Mouse (Mus musculus): ENCODE measurements at regions not wholly inside any gene's neighbourhood (a gene's known extent, or its start where the extent isn't known, plus 50 kb on each side); places are given as distances from the start of the nearest gene placed in this dataset.
"Not testable (repeated sequence)": the region's sequence is repeated elsewhere in the genome, so short reads cannot be mapped to it uniquely, and the experiment has no call there.

- not testable (repeated sequence) for DNase-seq
Observed at GRCm38 (mm10) chr12:117327086-117327485, 189.2 kb upstream of the Rapgef5 start.

- DNase-seq = no peak
Observed at GRCm38 (mm10) chr12:117330418-117330817, 185.9 kb upstream of the Rapgef5 start.

- DNase-seq = no peak
Observed at GRCm38 (mm10) chr12:117336856-117337255, 179.4 kb upstream of the Rapgef5 start.

DNA sequence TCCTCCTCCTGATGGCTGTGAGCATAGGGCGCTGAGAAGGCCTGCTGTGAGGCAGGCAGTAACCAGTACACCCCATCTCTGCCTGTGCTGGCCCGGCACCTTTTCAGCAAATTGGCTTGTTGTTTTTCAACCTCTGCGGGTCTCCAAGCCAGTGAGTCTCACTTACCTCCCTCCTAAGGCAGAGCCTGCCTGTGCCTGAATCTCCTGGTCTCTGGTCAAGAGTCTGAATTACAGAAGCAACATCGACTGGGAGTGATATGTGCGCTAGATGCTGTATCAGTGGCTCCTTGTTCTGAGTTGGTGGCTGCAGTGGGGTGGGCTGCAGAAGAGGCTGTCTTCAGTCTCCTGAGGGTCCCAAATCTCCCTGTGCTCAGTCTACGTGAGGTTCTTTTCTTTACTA is 174.0 kb upstream of the Rapgef5 start:
- no peak for DNase-seq

DNA sequence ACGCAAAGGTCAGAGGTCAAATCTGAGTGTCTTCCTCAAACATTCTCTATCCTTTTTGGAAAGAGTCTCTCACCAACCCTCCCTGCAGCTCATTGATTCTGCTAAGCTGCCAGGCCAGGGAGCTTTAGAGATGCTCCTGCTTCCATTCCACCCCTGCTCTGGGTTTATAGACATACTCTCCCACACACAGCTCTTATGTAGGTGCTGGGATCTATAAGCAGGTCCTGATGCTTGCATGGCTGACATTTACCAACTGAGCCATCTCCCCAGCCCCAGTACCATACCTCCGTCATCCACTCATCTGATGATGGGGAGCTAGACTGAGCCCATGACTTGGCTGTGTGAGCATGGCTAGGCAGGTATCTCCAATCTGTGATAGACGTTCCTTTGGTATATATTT is 173.2 kb upstream of the Rapgef5 start:
- DNase-seq = no peak

DNA sequence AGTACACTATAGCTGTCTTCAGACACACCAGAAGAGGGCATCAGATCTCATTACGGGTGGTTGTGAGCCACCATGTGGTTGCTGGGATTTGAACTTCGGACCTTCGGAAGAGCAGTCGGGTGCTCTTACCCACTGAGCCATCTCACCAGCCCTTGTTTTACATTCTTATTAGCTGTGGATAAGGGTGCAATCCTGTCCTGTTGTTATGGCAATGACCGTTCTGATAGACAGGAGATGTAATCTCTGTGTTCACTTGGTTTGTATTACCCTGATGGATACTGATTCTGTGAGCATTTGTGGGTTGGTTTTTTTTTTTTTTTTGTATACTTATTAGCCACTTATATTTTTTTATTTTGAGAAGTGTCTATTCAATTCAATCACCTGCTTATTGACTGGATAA is 172.7 kb upstream of the Rapgef5 start:
- DNase-seq = not testable (repeated sequence)

- DNase-seq = no peak
Observed at GRCm38 (mm10) chr12:117344266-117345087, 171.8 kb upstream of the Rapgef5 start.

GRCm38 (mm10) chr12:117345088-117345977 is 170.9 kb upstream of the Rapgef5 start:
- no peak for DNase-seq

- DNase-seq = no peak
Observed at GRCm38 (mm10) chr12:117346091-117346490, 170.2 kb upstream of the Rapgef5 start.

- no peak for DNase-seq
Observed at GRCm38 (mm10) chr12:117347135-117347534, 169.1 kb upstream of the Rapgef5 start.

DNA sequence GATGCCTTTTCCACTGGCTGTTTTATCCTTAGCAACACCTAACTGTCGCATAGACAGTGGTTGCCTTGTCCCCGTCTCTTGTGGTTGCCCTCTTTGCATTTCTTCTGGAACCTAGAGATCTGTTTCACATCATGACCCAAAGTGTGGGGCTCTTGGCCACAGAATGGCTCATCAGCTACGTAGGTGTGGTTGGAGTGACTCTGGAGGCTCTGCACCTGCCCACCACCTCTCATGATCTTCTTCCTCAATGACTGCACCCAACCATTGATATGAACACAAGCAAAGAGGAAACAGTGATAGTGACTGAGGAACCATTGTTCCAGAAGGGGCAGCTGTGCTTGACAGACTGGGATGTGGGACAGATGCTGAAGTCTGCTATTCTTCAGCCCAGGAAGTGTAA is 167.8 kb upstream of the Rapgef5 start:
- no peak for DNase-seq

GRCm38 (mm10) chr12:117351900-117352299 is 164.4 kb upstream of the Rapgef5 start:
- no peak for DNase-seq

DNA sequence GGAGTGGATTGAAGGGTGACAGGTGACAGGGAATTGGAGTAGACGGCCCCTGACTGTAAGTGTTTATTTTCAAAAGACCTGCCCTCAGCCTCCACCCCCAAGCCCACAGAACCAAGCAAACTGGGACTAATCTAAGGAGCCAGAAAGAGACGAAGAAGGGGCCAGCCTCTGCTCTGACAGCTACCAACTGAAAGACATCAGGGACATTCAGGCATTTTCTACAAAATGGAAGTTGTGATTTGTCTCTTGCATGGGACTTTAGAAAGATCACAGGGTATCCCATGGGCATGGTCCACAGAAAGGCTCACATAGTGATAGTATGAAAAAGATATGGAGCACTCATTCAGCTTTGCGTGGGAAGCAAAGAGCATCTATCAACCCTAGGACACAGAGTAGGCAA is 163.8 kb upstream of the Rapgef5 start:
- no peak for DNase-seq

DNA sequence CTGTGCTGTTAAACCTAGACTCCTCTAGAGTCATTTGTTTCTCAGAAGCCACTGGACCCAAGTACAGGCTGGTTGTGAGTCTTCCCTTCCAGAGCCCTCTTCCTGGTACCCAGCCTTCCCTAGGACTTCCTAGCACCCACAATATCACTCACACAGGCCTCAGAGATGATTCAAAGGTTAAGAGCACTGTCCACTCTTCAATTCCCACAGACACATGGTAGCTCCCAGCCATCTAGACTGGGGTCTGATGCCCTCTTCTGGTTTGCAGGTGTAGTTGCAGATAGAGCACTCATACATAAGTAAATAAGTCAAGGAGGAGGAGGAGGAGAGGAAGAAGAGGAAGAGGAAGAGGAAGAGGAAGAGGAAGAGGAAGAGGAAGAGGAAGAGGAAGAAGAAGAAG is 163.3 kb upstream of the Rapgef5 start:
- DNase-seq = peak; percentile 19

- DNase-seq = no peak
Observed at GRCm38 (mm10) chr12:117357811-117358210, 158.5 kb upstream of the Rapgef5 start.

- DNase-seq = no peak
Observed at GRCm38 (mm10) chr12:117358891-117359290, 157.4 kb upstream of the Rapgef5 start.

DNA sequence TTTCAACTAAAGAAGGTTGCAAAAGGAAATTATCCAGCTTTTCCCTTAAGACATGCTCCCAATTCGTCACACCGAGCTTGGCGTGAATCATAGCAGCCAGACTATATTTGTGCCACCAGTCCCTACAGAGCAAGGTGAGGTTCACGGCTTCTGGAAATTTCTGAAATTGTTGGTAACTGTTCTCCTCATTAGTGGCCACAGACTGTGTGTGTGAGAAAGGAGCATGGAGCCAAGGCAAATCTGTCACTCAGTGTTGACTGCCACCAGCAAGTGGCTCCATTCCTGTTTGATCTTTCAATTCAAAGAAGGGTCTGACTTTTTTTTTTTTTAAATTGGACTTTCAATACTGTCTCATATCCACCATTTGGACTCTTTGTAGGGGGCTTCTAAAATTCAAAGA is 156.1 kb upstream of the Rapgef5 start:
- DNase-seq = no peak

DNA sequence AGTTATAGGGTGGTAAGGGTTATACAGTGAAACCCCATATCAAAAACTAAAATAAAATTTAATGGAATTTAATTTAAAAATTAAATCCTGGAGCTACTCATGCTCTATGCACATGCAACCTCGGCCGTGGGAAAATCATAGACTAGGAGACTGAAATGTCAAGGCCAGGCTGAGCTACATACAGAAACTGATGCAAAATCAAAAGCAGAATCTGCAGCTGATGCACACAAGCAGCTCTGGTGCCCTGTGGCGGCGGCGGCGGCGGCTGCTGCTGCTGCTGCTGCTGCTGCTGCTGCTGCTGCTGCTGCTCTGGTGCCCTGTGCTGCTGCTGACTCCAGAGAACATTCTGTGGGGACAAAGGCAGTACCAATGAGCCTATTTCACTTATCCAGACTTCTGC is 154.5 kb upstream of the Rapgef5 start:
- DNase-seq = peak; percentile 10

GRCm38 (mm10) chr12:117363457-117363856 is 152.8 kb upstream of the Rapgef5 start:
- DNase-seq = not testable (repeated sequence)

DNA sequence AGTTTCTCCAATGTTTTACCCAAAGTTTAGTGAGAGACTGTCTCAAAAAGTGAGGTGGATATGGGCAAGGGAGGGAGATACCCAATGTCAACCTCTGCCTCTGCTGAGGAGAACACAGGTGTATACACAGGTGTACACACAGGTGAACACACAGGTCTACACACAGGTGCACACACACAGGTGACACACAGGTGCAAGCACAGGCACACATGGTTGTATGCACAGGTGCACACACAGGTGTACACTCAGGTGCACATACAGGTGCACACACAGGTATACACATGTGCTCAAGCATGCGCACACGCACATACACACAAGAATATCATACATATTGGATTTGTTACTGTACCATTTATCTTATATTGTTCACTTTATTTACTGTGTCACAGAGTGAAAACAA is 151.1 kb upstream of the Rapgef5 start:
- no peak for DNase-seq

GRCm38 (mm10) chr12:117365876-117366275 is 150.4 kb upstream of the Rapgef5 start:
- DNase-seq = no peak

DNA sequence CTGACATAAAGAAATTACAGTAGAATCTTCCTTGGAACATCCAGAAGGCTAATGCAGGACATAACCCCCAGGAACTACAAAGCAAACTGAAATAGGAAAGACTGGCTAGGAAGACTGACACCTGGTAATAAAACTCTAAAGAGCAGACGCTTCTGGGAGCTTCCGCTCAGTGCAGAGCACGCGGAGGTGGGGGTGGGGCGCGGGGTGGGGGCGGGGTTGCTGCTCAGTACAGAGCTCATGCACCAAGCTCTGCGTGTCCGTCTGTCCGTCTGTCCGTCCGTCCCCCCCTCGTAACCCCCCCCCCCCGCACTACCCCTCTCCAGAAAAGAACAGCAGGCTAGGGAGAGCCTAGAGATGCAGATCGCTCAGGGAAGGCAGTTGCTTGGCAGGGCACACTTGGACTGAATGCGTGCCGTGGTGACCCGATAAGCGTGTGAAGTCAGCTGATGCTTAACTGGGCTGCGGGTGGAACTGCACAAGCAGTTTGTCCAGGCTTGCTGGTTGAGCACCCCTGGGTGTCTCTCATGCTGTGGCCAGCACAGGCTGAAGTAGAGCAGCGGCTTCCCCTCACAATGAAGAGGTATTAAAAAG is 137.9 kb upstream of the Rapgef5 start:
- DNase-seq = no peak

All from adrenal gland, postnatal 10 days (tissue).